Mouse (Mus musculus): ENCODE measurements around the gene Gm49321.

GRCm38 (mm10) chr12:73939542-73939941 lies 2.1 kb downstream of the Gm49321 start:
- TF ChIP-seq CTCF (IDR thresholded peaks at IDR 0.05; ENCODE audit: low read depth, low read length) (no peak), POLR2A (IDR thresholded peaks at IDR 0.05; ENCODE audit: extremely low read depth, insufficient read depth, low read length) (no peak)
